Mouse (Mus musculus): ENCODE measurements around the gene Creb3.

The Creb3 gene

DNA sequence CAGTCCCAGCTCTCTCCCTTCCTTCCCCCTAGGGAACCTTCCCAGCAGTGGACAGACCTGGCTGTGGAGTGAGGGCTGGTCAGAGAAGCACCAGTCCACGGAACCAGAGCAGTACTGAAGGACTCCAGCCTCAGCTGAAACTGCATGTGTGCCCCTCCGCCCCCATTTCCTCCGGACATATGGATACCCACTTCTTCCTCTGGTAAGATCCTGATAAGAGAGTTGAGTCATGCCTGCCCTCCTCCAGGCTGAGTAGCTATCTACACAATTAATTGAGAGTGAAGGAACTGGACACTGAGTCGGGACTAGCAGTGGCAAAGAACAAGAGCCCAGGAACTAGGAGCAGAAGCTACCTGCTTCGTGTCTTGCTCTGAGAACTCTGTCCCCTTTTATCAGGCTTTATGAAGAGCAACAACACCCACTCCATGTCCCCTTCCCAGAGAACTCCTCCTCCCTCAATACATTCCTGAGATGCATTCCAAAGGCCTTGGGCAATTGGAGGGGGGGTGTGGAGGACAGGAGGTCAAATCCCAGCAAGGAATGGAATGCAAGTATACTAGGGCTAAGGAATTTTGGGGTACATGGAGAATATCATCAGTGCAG is 4.0 kb upstream of the Creb3 start:
- DNase-seq (ENCODE audit: low spot score in 2 of 2), result no peak

DNA sequence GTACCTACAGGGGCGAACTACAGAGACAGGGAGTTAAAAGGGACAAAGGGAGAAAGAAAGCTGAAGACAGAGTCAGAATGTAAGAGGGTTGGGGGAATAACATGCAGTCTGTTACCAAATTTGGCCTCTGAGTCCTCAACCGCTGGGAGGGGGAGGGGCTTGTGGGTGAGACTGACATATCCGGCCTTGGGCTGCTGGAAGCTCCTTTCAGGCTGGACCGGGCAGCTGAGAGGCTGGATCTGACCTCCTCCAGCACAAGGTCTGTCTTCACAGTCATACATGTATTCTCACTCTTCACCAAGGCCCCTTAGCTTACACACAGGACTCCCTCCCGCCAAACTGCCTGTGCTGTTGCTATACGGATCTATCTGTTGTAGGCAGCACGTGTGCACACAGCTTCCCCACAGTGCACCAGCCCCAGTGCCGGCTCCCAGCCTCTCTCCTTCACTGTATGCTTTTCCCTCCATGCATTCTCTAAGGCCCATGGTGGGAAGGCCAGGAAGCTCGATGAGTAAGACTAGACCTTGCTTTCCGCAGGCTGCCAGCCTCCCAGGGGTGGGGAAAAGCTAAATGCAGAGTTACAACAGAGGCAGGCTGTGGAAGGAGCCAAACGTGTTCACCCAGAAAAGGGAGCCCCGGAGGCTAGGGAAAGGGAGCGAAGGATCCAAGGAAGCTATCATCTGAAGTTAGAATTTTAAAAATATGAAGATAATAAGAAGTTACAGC is 3.3 kb upstream of the Creb3 start:
- DNase-seq (ENCODE audit: low spot score in 2 of 2), result no peak

DNA sequence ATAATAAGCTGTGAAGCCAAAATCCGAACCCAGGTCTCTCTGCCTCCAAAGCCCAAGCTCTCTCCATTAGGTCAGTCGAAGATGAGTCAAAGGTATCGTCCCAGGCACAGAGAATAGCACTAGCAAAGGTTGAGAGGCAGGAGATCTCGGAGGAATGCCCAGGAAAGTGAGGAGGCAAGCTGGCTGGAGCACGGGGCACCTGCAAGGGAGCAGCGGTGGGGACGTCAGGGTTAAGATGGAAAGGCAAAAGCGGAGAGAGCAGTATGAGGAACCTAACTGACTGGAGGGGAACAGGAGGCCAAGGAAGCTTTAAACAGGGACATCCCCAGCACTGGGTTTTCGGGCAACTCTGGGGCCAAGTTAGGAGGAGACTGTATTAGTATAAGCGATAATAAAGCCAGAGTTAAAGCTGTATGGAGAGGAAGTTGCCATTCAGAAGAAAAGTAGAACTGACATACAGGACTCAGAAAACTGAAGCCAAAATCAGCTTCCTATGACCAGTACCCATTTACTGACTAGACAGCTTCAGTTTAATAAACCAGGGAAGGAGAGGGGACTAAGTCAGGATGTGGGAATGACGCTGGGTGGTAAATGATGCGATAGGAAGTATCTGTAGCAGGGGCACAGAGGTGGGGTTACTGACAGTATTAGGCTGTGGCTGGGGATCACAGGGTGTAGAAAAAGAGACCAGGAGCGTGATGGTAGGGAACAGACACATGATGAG is 2.5 kb upstream of the Creb3 start:
- no peak for DNase-seq (ENCODE audit: low spot score in 2 of 2)

DNA sequence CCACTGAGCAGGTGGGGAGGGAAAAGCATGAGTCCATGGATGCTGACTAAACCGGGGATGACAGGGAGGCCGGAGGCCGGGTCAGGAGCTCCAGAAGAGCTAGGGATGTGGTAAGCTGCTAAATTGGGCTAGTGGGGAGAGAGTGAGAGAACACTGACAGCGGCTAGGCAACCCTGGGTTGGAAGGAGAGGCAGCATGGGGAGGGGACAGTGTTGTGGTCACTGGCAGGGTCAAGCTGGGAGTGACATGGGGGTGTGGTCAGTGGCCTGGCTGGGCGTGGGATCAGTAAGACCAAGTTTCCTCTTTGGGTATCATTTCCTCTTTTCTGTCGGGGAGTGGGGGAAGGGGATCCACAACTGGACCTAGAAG is 1.9 kb upstream of the Creb3 start:
- peak in 1 of 2 experiments; percentile 27 for DNase-seq (ENCODE audit: low spot score in 2 of 2)

DNA sequence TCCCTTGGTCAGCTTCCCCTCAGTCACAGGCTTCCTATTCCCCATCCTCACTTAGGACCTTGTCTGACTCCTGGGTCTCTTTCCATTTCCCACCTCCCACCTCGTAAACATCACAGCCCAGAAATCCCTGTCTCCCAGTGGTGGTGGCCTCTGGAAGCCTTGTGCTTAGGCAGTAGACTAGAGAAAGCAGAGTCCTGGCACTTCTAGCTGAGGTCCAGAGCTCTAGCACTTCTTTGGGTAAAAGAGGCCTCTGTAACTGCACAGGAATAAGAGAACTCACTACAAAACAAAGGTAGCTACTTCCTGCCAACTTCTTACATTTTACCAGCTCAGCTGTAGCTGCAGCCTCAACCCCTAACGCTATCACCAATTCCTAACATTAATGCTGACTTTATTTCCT is 1.2 kb upstream of the Creb3 start:
- no peak for DNase-seq (ENCODE audit: low spot score in 2 of 2)

DNA sequence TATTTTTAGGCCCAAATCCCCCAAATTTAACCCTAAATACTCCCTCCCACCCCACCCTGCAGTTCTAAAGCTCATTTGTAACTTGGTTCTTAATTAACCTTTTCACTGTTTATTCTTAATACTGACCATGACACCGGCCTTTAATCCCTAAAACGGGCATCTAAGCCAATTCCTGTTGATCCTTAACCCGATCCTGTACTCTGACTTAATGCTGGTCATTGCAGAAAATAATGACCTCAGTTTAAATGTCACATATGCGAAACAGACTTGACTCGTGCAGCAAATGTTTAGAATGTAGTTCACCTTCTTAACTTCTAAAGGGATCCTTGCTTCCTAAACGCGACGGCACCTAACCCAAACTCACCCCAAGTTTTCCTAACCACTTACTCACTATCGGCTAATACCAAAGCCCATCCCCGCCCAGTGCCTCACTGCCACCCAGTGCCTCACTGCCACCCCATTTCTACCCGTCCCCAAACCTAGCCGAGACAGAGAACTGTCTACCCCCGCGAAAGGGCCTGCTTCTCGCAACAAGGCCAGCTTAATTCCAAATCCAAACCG is 616 bp upstream of the Creb3 start:
- no peak for DNase-seq (ENCODE audit: low spot score in 2 of 2)

DNA sequence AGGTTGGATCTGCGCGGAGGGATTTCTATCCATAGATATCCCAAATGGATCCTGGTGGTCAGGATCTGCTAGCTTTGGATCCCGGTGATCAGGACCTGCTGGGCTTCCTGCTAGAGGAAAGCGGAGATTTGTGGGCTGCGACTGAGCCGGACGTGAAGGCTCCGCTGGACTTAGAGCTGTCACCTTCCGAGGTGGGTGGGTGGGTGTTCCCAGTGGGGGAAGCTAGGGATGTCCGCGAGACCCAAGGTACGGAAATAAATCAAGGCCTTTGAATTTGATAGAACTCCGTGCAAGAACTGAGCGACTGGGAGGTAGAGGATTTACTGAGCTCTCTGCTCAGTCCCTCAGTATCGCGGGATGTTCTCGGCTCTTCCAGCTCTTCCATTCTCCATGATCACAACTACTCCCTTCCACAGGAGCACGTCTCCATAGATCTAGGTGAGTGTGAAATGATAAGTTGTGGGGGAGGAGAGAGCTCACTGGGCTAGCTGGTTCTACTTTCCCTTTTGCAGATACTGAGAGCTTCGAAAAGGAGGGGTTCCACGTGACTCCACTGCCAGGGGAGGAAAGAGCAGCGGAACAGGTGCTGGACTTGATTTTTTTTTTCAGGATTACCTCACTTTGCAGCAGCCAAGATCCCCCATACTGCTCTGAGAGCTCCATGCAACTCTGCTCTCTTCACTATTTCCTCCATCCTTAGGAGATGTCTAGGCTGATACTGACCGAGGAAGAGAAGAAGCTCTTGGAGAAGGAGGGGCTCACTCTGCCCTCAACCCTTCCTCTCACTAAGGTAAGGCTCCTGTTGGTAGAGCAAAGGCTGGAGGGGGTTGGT is 853 bp downstream of the Creb3 start:
- DNase-seq (ENCODE audit: low spot score in 2 of 2), result no peak

DNA sequence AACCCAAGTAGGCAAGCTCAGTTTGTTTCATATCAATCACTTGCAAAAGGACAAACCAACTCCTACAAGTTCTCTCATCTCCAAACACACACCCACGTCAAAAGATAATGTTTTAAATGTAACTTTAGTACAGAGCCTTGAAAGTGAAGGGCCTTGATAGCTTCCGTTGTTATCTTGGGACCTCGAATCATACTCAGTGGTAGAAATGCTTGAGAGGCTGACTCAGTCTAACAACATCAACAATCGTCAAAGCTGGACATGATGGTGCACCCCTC is 1.4 kb downstream of the Creb3 start:
- DNase-seq (ENCODE audit: low spot score in 2 of 2), result no peak

DNA sequence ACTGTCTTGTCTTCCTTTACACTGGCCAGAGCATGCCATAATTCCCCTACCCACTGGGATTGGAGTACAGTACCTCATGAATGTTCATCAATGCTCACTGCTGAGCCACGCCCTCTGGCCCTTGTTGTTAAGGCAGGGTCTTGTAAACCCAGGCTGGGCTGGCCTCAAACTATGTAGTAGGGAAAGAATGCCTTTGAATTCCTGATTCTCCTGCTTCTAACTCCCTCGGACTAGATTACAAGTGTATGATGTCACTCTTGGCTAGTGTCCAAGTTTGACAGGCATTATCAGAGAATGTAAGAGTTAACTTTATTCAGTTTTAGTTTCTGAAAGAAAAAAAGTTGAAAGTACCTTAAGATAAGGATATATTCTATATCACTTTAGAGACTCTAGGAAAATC is 2.1 kb downstream of the Creb3 start:
- DNase-seq (ENCODE audit: low spot score in 2 of 2), result no peak

DNA sequence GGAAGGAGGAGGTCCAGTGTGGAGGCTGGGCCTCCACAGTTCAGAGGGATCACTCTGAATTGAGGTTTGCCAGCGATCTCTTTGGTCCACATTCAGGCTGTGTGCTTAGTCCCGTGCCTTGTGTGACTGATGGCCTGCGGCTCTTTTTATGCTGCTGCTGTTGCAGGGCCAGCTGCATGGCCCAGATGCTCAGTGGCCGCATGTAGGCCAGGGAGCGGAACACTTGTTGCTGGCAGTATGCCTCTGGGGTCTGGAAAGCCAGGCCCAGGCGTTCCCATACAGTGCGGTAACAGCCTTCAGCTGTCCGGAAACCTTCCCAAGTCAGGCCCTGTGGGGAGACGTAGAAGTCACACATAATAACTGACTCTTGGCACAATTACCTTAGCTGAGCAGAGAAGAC is 5.0 kb downstream of the Creb3 start:
- no peak for DNase-seq (ENCODE audit: low spot score in 2 of 2)

DNA sequence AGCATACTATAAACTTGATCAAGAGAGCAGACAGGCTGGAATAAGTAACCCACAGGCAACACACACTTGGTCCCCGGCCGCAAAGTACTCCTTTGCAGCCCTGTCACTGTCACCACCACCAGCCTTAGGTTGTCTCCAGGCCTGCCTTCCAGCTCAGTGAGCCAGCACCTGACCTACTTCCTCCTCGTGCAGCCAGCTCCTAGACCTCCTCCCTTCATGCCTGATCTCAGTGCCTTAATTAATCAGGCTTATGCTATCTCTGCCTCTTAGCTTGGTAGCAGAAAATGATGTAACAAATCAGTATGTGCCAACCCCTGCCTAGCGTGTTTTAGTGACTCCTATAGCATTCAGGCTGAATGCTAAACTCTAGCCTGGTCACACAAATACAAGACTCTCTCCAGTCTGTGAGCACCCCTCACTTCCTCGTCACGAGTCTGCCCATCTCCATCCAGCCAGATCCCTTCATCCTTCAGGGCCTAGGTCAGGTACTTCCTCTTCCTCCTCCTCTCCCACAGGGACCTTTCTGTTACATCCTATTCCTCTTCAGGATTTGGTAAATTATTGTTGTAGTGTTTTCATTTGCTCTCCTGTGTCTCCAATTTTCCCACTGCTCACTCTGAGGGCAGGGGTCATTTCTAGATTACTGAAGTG is 9.4 kb downstream of the Creb3 start:
- no peak for DNase-seq (ENCODE audit: low spot score in 2 of 2)

DNA sequence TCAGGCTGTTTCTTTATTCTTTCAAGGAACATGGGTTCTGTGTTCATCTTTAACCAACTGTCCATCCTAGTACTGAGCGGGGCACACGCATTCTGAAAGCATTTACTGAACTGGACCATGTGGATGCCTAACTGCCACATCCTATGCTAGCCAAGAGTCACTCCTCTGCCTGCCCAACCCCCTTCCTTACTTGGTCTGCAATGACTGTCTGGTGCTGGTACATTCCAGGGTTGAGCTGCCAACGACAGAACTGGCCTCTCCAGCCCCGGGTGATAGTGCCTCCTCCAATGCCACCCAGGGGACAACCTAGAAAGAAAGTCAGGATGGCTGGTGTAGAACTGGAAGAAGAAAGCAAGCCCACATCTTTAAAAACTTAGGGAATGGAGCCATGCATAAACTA is 11.4 kb downstream of the Creb3 start:
- DNase-seq (ENCODE audit: low spot score in 2 of 2), result no peak

DNA sequence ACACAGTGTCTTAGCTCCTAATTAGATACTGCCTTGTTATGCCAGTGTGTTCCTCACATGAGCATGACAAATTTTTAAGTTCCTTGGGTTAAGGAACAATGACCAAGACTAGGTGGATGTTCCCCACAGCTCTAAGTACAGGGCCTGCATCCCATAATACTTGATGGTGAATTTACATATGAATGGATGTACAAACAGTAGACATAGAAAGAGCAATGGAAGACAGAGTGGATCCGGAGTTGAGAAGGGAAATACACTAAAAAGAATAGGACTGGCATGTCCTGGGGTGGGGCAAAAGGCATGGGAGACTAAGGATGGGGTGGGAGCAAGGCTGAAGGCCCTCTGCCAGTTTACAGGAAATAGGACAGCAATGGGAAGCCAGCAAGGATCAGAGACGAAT is 13.2 kb downstream of the Creb3 start:
- DNase-seq (ENCODE audit: low spot score in 2 of 2), result no peak

DNA sequence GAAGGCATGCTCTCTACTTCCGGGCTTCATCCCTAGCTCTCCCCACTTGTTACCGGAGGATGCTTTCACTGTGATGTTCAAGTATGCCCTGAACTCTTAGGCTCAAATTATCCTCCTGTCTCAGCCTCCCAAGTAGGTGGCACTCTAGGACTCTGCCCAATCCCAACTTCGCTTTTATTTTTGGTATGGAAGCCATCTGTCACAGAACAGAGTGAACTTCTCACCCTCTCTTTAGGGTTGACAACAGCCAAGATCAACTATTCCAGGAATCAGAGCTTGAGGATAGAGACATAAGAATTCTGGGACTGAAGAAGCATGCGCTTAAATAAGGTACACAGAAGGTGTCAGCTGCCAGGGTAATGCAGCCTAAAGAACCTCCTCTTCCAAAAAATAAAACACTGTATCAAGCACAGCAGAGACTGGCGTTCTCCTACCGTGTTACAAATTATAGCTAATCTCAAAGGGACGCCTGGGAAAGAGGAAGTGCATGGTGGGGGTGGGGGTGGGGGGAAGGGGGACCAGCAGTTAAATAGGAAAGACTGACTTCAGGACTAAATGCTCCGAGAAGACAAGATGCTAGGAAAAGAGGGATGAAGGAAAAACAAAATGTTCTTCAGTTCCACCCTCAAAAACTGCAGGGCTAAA is 15.2 kb downstream of the Creb3 start:
- no peak for DNase-seq (ENCODE audit: low spot score in 2 of 2)

DNA sequence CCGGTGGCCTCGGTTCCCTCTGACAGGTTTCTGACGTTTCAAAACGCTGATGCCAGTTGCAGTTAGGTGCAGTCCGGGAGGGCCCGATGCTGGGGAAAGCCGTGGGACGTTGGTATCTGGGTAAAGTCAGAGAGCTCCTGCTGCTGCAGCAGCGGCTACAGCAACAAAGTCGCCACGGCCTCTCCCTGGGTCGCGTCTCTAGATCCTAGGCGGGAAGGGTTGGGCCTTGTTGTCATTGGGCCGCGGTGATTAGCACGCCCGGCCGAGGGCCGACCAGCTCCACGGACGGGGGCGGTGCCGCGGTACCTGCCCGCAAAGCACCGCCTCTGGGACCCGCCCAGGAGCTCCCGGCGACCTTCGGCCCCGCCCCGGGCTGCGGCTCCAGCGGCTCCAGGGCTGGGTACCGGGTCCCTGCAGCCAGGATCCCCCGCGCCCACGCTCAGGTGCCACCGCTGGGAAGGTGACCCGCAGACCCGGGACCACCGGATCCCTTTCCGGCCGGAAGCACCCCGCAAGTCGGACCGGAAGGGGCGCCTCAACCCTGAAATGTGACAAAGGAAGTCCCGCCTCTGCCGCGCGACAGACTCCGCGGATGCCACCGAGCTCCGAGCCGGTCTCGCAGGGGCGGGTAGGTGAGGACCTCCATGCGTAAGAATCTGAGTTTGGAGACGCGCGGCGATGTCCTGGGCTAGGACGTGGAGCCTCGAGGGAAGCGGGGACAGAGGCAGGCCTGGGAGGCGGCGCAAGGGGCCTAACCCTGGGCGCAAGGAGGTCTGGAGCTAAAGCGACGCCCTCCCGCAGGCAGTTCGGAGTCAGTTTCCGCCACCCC is 16.5 kb downstream of the Creb3 start, which contains the start of the genes Rgp1 and Gba2:
Gene Rgp1, plus strand, starts transcription at position 340 of the 829 bp plus-strand sequence.
Gene Gba2, minus strand, starts transcription at position 498 of the 829 bp plus-strand sequence.
- peak; percentile 87 to 94 for DNase-seq (ENCODE audit: low spot score in 2 of 2)

DNA sequence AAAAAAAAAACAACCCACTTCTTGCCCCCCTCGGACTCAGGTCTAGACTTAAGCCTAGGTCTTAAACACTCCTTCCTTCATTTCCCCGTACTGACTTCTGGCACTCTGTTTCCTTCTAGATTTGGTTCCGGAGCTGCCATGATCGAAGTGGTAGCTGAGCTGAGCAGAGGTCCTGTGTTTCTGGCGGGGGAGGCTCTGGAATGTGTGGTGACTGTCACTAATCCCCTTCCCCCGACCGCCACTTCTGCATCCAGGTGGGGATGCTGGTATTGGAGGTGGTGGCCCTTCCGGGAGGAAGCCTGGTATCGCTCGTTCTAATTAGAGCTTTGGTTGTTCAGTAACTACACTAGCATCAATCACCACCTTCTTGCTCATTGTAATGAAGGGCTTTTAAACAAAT is 17.1 kb downstream of the Creb3 start:
- no peak for DNase-seq (ENCODE audit: low spot score in 2 of 2)

DNA sequence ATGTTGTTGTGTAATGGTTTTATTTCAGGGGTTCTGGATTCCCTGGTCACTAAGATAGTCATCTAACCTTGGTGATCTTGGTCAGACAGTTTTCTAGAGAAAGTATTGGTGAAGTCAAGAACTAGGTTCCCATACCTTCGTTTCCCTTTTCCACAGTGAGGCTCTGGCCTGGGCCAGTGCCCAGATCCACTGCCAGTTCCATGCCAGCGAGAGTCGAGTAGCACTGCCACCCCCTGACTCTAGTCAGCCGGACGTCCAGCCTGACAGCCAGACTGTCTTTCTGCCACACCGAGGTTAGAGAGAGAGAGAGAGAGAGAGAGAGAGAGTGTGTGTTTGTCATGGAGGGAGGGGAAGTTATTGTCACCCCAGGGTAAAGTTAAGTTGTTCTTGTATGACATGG is 17.6 kb downstream of the Creb3 start:
- DNase-seq (ENCODE audit: low spot score in 2 of 2), result no peak

DNA sequence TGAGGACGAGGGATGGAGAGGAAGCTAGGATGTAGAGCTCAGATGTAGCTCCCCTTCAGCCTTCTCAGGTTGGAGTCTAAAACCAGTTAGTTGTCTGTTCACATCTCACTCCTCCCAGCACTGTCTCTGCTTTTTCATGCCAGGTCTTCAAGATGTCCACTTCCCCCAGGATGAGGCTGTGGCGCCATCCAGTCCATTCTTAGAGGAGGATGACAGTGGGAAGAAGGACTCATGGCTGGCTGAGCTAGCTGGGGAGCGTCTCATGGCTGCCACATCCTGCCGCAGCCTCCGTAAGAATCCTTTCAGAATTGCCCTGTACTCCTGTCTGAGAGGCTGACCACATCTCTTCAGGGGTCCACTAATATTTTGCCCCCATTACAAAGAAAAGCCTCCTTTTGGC is 18.6 kb downstream of the Creb3 start:
- DNase-seq (ENCODE audit: low spot score in 2 of 2), result no peak

DNA sequence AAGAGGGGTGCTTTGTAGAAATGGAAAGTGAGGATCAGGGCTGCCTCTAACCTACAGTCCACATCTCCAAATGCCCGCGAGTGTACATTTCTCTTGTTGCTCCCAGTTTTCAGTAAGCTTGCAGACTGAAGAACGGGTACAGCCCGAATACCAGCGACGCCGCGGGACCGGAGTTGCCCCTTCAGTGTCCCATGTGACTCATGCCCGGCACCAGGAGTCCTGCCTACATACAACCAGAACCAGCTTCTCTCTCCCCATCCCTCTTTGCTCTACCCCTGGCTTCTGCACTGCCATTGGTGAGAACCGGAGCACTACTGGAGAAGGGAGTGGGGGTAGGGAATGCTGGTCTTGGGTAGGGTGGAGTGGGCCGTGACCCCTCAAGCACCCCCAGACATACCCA is 19.2 kb downstream of the Creb3 start:
- no peak for DNase-seq (ENCODE audit: low spot score in 2 of 2)

DNA sequence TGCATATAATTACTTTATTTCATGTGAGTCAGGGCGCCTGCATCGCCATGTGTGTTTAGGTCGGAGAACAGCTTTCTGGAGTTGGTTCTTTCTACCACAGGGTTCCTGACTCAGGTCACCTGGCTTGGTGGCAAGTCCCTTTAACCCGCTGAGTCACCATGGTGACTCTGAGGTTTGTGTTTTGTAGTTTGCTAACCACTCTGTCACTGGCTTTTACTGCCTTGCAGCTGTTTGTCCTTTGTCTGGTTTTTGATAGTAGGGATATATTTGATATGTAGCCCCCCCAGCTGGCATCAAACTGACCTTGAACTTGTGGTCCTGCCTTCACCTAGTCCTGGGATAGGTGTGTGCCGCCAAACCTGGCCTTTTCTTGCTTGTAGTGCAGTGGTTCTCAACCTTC is 20.1 kb downstream of the Creb3 start:
- DNase-seq (ENCODE audit: low spot score in 2 of 2), result no peak

Measured in urinary bladder, adult 18-20 months (tissue).